Mouse (Mus musculus): ENCODE measurements around the gene Zfp704. TPM values are rescaled to one million over a fixed set of nuclear protein-coding genes. Genes with fewer than 3 reads are reported as not detected.

Gene Zfp704
- polyA plus RNA-seq, 2 experiments: 13.4 to 13.8 TPM

- peaks cover 34% of the 10 kb centered on the region for H3K4me1 ChIP-seq (ENCODE audit: control insufficient read depth, insufficient read depth, low read length)
- DNase-seq (ENCODE audit: low spot score): no peak
Observed at GRCm38 (mm10) chr3:9524429-9524828, 85.5 kb downstream of the Zfp704 start.

GRCm38 (mm10) chr3:9523081-9523932, 86.6 kb downstream of the Zfp704 start:
- H3K4me3 ChIP-seq (replicated peaks; ENCODE audit: low read length): no peak overlapping the region
- H3K27me3 ChIP-seq (ENCODE audit: control insufficient read depth, insufficient read depth, low read length): no peaks in the 10 kb centered on the region
- no peak overlapping the region for H3K9ac ChIP-seq (ENCODE audit: low read depth, low read length, severe bottlenecking)
- WGBS: 41% methylated on average over 18 of the region's 18 CpGs
- peaks cover 39% of the 10 kb centered on the region for H3K4me1 ChIP-seq (ENCODE audit: control insufficient read depth, insufficient read depth, low read length)
- TF ChIP-seq POLR2A (IDR thresholded peaks at IDR 0.05; ENCODE audit: borderline replicate concordance, extremely low read depth, insufficient read depth, insufficient read length): no peak
- H3K36me3 ChIP-seq (ENCODE audit: control insufficient read depth, insufficient read depth, low read length): no peaks in the 10 kb centered on the region
- H3K9me3 ChIP-seq (ENCODE audit: control insufficient read depth, low read length): no peaks in the 10 kb centered on the region
- H3K4me2 ChIP-seq (replicated peaks; ENCODE audit: low read depth, low read length, severe bottlenecking): no peak overlapping the region
- H3K27ac ChIP-seq (replicated peaks; ENCODE audit: low read depth, low read length): no peak overlapping the region
- ATAC-seq (ENCODE audit: low FRiP score, low read depth) (no peak), DNase-seq (ENCODE audit: low spot score) (peak; percentile 57)

More at GRCm38 (mm10) chr3:9524429-9524828, 85.5 kb downstream of the Zfp704 start:
- Histone ChIP-seq H3K27me3 (ENCODE audit: control insufficient read depth, insufficient read depth, low read length) (no peaks in the 10 kb centered on the region), H3K27ac (replicated peaks; ENCODE audit: low read depth, low read length) (no peak overlapping the region), H3K4me3 (replicated peaks; ENCODE audit: low read length) (no peak overlapping the region), H3K4me2 (replicated peaks; ENCODE audit: low read depth, low read length, severe bottlenecking) (no peak overlapping the region), H3K36me3 (ENCODE audit: control insufficient read depth, insufficient read depth, low read length) (no peaks in the 10 kb centered on the region), H3K9me3 (ENCODE audit: control insufficient read depth, low read length) (no peaks in the 10 kb centered on the region), H3K9ac (ENCODE audit: low read depth, low read length, severe bottlenecking) (no peak overlapping the region)
- no peak for TF ChIP-seq POLR2A (IDR thresholded peaks at IDR 0.05; ENCODE audit: borderline replicate concordance, extremely low read depth, insufficient read depth, insufficient read length)
- 62% methylated on average over 5 of the region's 5 CpGs for whole genome bisulfite sequencing
- no peak for ATAC-seq (ENCODE audit: low FRiP score, low read depth)

GRCm38 (mm10) chr3:9522009-9522408, 87.9 kb downstream of the Zfp704 start:
- WGBS: 64% methylated on average over 6 of the region's 6 CpGs
- Histone ChIP-seq H3K4me2 (replicated peaks; ENCODE audit: low read depth, low read length, severe bottlenecking) (no peak overlapping the region), H3K36me3 (ENCODE audit: control insufficient read depth, insufficient read depth, low read length) (no peaks in the 10 kb centered on the region), H3K27me3 (ENCODE audit: control insufficient read depth, insufficient read depth, low read length) (no peaks in the 10 kb centered on the region), H3K27ac (replicated peaks; ENCODE audit: low read depth, low read length) (no peak overlapping the region), H3K4me3 (replicated peaks; ENCODE audit: low read length) (no peak overlapping the region), H3K9me3 (ENCODE audit: control insufficient read depth, low read length) (no peaks in the 10 kb centered on the region), H3K9ac (ENCODE audit: low read depth, low read length, severe bottlenecking) (no peak overlapping the region), H3K4me1 (ENCODE audit: control insufficient read depth, insufficient read depth, low read length) (peaks cover 50% of the 10 kb centered on the region)
- ATAC-seq (ENCODE audit: low FRiP score, low read depth): no peak
- TF ChIP-seq POLR2A (IDR thresholded peaks at IDR 0.05; ENCODE audit: borderline replicate concordance, extremely low read depth, insufficient read depth, insufficient read length): no peak
- DNase-seq (ENCODE audit: low spot score): no peak

- peak overlapping the region; percentile 38; the same call in 1 of the 2 replicates for H3K4me2 ChIP-seq (replicated peaks; ENCODE audit: low read depth, low read length, severe bottlenecking)
- peak overlapping the region; percentile 75 for H3K27ac ChIP-seq (replicated peaks; ENCODE audit: low read depth, low read length)
- no peaks in the 10 kb centered on the region for H3K27me3 ChIP-seq (ENCODE audit: control insufficient read depth, insufficient read depth, low read length)
- no peaks in the 10 kb centered on the region for H3K9me3 ChIP-seq (ENCODE audit: control insufficient read depth, low read length)
- TF ChIP-seq POLR2A (IDR thresholded peaks at IDR 0.05; ENCODE audit: borderline replicate concordance, extremely low read depth, insufficient read depth, insufficient read length): no peak
- WGBS: 30% methylated on average over 7 of the region's 7 CpGs
- no peak for DNase-seq (ENCODE audit: low spot score)
- H3K9ac ChIP-seq (ENCODE audit: low read depth, low read length, severe bottlenecking): no peak overlapping the region
- H3K4me1 ChIP-seq (ENCODE audit: control insufficient read depth, insufficient read depth, low read length): peaks cover 56% of the 10 kb centered on the region
- H3K36me3 ChIP-seq (ENCODE audit: control insufficient read depth, insufficient read depth, low read length): no peaks in the 10 kb centered on the region
- no peak overlapping the region for H3K4me3 ChIP-seq (replicated peaks; ENCODE audit: low read length)
- no peak; the same call in 1 of the 2 replicates for ATAC-seq (ENCODE audit: low FRiP score, low read depth)
Observed at GRCm38 (mm10) chr3:9520728-9521054, 89.2 kb downstream of the Zfp704 start.

- Histone ChIP-seq H3K9ac (ENCODE audit: low read depth, low read length, severe bottlenecking) (peak overlapping the region; percentile 29; the same call in 1 of the 2 replicates), H3K4me3 (replicated peaks; ENCODE audit: low read length) (no peak overlapping the region; the same call in 1 of the 2 replicates), H3K27me3 (ENCODE audit: control insufficient read depth, insufficient read depth, low read length) (no peaks in the 10 kb centered on the region), H3K36me3 (ENCODE audit: control insufficient read depth, insufficient read depth, low read length) (no peaks in the 10 kb centered on the region), H3K4me1 (ENCODE audit: control insufficient read depth, insufficient read depth, low read length) (peaks cover 56% of the 10 kb centered on the region), H3K4me2 (replicated peaks; ENCODE audit: low read depth, low read length, severe bottlenecking) (peak overlapping the region; percentile 38), H3K27ac (replicated peaks; ENCODE audit: low read depth, low read length) (peak overlapping the region; percentile 75), H3K9me3 (ENCODE audit: control insufficient read depth, low read length) (no peaks in the 10 kb centered on the region)
- 4% methylated on average over 17 of the region's 17 CpGs for WGBS
- DNase-seq (ENCODE audit: low spot score) (peak; percentile 82), ATAC-seq (ENCODE audit: low FRiP score, low read depth) (peak; percentile 86)
- no peak for TF ChIP-seq POLR2A (IDR thresholded peaks at IDR 0.05; ENCODE audit: borderline replicate concordance, extremely low read depth, insufficient read depth, insufficient read length)
Observed at GRCm38 (mm10) chr3:9520051-9520727, 89.7 kb downstream of the Zfp704 start.
